Mouse (Mus musculus) embryo, embryonic 10 days (tissue): Measurements from ENCODE around the gene Ntrk3.

Experiments used
- DNase-seq: peaks from one replicate; pipeline ENCODE4 v3.0.0-alpha.2; 2015; ENCODE audit warnings: low spot score

Gene Ntrk3

GRCm38 (mm10) chr7:78578461-78579359 is 159.1 kb downstream of the Ntrk3 start:
- peak; percentile 55 for DNase-seq

DNA sequence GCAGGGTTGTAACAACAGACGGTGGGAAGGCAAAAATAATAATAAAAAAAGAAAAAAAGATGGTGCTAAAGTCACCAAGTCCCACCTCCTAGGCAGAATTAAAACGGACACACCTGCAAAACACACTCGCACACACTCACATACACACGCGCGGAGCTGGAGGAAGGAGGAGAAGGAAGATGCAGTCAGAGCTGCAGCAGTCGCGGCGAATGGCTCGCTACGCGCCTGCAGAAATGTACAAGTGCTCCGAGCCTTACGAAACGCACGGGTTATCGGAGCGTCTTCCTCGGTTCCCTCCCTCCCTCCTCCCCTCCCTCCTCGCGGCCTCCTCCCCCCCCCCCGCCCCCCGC is 159.7 kb downstream of the Ntrk3 start:
- peak; percentile 68 for DNase-seq

- peak; percentile 67 for DNase-seq
Measured at GRCm38 (mm10) chr7:78577462-78578110, 160.2 kb downstream of the Ntrk3 start.

GRCm38 (mm10) chr7:78576706-78577461 is 160.9 kb downstream of the Ntrk3 start:
- DNase-seq, result peak; percentile 73

- DNase-seq, result no peak
Measured at GRCm38 (mm10) chr7:78576169-78576568, 161.6 kb downstream of the Ntrk3 start.

GRCm38 (mm10) chr7:78575556-78575955 is 162.3 kb downstream of the Ntrk3 start:
- no peak for DNase-seq

- no peak for DNase-seq
Measured at GRCm38 (mm10) chr7:78571196-78571595, 166.6 kb downstream of the Ntrk3 start.

- DNase-seq, result no peak
Measured at GRCm38 (mm10) chr7:78569255-78569618, 168.6 kb downstream of the Ntrk3 start.

DNA sequence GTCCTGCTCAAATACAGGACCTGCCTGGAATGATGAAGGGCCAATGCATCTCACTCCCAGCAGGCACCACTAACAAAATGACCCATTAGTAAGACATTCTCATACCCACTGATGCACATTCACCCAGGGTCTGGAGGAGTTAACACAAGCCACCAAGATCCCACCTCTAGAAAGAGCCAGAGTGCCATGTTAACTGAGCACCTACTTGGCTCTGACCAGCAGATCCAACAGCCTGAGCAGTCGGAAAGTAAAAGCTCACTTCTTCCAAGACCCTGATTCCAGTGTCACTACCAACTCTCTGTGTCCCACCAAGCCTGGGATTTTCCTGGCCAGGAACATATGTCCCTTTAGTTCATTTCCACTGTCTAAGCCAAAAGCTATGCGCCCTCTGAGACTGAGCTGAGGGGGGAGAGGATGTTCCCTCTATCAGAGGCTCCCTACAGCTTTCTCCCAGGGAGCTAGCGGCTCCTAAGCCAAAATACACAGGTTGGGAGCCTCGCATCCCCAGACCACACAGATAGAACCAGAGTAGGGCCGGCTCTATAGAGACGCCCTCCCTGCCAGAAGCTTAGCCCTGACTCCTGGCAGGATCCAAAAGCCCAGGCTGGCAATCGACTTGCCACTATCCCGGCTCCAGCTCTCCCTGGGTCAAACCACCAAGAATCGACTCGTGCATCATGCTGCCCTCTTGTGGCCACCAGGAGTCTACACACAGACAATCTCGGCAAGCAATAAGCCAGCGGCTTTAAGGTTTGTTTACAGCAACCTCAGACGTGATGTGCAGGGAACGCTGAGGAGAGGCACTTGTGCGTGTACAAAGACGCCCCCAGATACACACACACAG is 169.2 kb downstream of the Ntrk3 start:
- peak; percentile 90 for DNase-seq

DNA sequence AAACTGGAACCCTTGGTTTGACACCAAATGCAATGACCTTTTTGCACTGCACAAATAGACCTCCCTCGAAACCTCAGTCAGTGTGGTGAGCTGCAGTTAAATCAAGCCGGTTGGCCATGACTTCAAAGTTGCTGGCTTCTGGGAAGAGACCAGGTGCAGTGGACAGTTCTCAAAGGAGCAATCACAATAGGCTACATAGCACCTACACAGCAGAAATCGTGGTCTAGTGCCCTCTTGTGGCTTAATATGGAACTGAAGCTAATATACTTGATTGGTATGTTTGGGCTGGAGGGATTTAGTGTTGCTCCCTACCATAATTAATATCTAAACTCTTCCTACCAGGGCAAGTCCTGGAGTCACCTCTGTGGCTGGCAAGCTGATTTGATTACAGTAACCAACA is 171.2 kb downstream of the Ntrk3 start:
- DNase-seq, result peak; percentile 63

DNA sequence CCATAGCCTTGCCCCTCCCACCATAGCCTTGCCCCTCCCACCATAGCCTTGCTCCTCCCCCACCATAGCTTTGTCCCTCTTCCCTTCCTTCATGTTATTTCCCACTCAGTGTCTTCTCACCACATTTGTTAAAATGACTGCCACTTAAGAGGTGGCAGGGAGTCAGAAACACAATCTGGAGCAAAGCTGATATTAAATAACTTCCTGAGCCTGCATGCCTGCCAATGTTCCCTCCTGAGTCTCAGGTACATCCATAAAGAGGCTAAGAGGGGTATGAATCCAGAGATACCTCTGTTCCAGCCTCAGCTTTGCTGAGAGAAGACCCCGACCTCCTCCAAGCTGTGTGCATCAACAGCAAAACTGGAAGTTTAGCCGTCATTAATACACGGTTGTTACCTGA is 172.4 kb downstream of the Ntrk3 start:
- no peak for DNase-seq

- no peak for DNase-seq
Measured at GRCm38 (mm10) chr7:78558503-78558902, 179.3 kb downstream of the Ntrk3 start.

GRCm38 (mm10) chr7:78555532-78555931 is 182.3 kb downstream of the Ntrk3 start:
- no peak for DNase-seq

GRCm38 (mm10) chr7:78549461-78549860 is 188.4 kb downstream of the Ntrk3 start:
- DNase-seq, result no peak

DNA sequence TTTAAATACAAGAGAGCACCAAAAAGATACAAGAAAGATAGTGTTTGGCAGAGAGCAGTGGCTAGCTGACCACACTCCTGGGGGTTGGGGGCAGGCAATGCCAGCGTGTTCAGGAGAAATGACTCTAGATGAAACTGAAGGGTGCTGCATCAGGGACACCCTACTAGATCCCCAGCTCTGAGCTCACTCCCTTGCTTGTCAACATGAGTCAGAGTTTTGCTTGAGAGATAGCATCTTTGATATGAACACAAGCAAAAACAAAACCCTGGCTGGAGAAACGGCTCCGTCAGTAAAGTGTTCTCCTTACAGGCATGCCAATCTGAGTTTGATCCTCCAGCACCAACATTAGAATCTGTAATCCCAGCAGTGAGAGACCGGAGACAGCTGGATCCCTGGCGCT is 189.1 kb downstream of the Ntrk3 start:
- DNase-seq, result no peak

DNA sequence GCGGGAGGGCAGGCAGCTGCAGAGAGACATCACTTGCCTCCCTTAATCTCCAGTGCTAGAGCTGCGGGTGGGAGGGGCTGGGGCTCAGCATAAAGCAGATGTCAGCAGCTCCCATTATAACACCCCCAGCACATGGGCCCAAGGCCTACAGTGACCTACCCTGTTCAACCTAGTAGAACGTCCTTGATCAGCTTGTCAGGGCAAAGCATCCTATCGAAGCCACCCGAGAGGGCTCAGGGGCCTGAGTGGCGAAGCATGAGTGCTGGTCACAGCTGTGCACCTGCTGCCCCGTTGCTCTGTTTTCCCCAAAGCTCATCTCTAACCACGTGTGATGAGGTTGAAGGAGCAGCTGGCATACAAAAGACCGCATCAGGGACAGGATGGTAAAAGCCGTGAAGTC is 191.3 kb downstream of the Ntrk3 start:
- DNase-seq, result no peak

DNA sequence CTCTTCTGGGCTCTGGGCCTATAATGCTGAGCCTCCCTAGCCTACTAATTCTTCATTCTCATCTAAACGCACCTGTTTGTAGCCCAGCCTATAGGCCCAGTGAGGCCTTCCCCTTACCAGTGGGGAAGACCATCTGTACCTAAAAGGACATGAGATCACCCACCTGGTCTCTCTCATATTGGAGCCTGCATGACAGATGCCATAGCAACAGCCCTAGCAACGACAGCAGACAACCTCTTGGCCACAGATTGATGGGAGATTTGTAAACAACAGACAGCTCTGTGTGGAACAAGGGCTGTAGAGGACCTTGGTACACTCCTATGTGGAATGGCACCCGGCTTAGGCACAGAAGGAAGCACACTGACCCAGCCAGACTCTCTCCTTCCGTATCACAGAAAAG is 195.3 kb downstream of the Ntrk3 start:
- no peak for DNase-seq

GRCm38 (mm10) chr7:78530286-78530685 is 207.5 kb downstream of the Ntrk3 start:
- peak; percentile 44 for DNase-seq

DNA sequence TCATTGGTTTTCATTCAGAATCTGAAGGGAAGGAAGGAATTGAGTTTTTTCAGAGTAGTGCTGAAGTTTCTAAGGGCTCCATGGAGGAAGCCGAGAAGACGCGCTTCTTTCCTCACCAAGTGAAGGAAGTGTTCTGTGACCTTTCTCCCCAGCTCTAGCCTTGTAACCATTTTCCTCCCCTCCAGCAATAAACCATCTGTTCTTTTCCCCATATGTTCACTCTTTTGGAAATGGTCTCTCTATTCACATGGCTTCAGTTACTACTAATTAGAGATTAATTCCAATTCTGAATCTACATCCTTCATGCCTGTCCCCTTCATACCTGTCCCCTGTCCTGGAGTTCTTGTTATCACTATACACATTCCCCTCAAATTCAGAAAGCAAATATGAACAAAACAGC is 209.8 kb downstream of the Ntrk3 start:
- no peak for DNase-seq

GRCm38 (mm10) chr7:78527564-78527963 is 210.2 kb downstream of the Ntrk3 start:
- DNase-seq, result no peak

DNA sequence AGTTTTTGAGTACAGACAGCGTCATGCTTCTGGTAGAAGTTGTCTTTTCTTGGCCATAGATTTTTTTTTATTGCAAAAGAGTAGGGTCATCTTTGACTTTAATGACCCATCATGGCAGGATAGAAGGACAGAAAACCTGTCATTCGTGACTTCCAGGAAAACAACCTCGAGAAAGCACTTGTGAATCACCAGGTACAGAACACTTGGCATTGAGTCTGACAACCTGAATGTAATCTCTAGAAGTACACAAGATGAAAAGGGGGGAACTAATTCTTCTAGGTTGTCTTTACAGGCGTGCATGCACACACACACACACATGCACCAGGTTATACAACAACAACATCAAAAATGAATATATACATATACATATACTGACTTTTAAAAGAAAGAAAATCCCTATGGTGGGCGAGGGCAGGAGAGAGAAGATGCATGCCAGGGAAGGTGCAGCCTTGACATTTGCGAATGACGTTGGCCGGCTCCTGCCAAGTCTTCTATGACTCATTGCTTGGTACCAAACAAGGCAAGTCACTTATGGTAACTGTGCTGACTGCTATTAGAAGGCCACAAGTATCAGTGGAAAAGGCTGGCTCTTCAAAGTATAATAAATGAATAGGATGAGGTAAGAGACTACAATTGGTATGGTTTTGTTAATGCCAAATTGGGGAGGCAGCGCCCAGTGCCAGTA is 217.4 kb downstream of the Ntrk3 start:
- DNase-seq, result no peak
